Mouse (Mus musculus) liver, embryonic 13.5 days (tissue): ENCODE results near the gene Olfr76. TPM values are rescaled to one million over a fixed set of nuclear protein-coding genes. Genes with fewer than 3 reads are reported as not detected.
"Not testable (repeated sequence)": the region's sequence is repeated elsewhere in the genome, so short reads cannot be mapped to it uniquely, and the experiment has no call there.

ENCODE experiments used
- ATAC-seq: fragments of 200-750 bp; cut with Nextera tagmentation; 2 replicates; pipeline ENCODE4 v1.8.0; 2017; ENCODE audit warnings: low read depth, mild to moderate bottlenecking, moderate number of reproducible peaks, moderate library complexity
- DNase-seq: peaks from one replicate; pipeline ENCODE4 v3.0.0; 2022
- H3K27ac ChIP-seq: fragments of 300-500 bp; sonication (generic); 2 replicates; pipeline ENCODE4 v1.5.1; 2015; ENCODE audit warnings: moderate library complexity, mild to moderate bottlenecking, inconsistent platforms
- H3K27me3 ChIP-seq: fragments of 300-500 bp; sonication (generic); 2 replicates; pipeline ENCODE4 v1.6.1; 2015; ENCODE audit warnings: mild to moderate bottlenecking, inconsistent platforms
- H3K36me3 ChIP-seq: fragments of 300-500 bp; sonication (generic); 2 replicates; pipeline ENCODE4 v1.6.1; 2015; ENCODE audit warnings: mild to moderate bottlenecking, inconsistent platforms
- H3K4me1 ChIP-seq: fragments of 300-500 bp; sonication (generic); replicated peaks from 2 replicates; pipeline ENCODE4 v1.6.1; 2015; ENCODE audit warnings: inconsistent platforms
- H3K4me2 ChIP-seq: fragments of 300-500 bp; sonication (generic); 2 replicates; pipeline ENCODE4 v1.6.1; 2015; ENCODE audit warnings: inconsistent platforms, mild to moderate bottlenecking, moderate library complexity
- H3K4me3 ChIP-seq: fragments of 300-500 bp; sonication (generic); replicated peaks from 2 replicates; pipeline ENCODE4 v1.5.1; 2015; ENCODE audit warnings: mild to moderate bottlenecking, inconsistent platforms
- H3K9ac ChIP-seq: fragments of 300-500 bp; sonication (generic); 2 replicates; pipeline ENCODE4 v1.6.1; 2015; ENCODE audit warnings: mild to moderate bottlenecking, inconsistent platforms
- H3K9me3 ChIP-seq: fragments of 300-500 bp; sonication (generic); replicated peaks from 2 replicates; pipeline ENCODE4 v1.6.1; 2016; ENCODE audit warnings: inconsistent platforms
- WGBS: fragments of 180-500 bp; shearing (Covaris S2); methylation state at CpG from one replicate; pipeline ENCODE4 v1.1.7; 2015; ENCODE audit not compliant: insufficient replicate concordance; 5-methylcytosine and 5-hydroxymethylcytosine counted together
- polyA plus RNA-seq: library from polyadenylated mRNA; unstranded; fragments of >200 nt; fragmentation: Nextera tagmentation; extraction: Ambion mirVana; gene quantifications from 2 replicates; pipeline ENCODE4 v1.2.1, GENCODE M21; 2015

Gene Olfr76
- polyA plus RNA-seq, 1 experiment from 2014 or later = not detected

- not testable (repeated sequence) for H3K27ac ChIP-seq, H3K36me3 ChIP-seq, H3K9me3 ChIP-seq, H3K4me1 ChIP-seq, ATAC-seq, H3K27me3 ChIP-seq, DNase-seq, H3K9ac ChIP-seq, H3K4me3 ChIP-seq, H3K4me2 ChIP-seq
- WGBS = 65% methylated on average over 1 of the region's 1 CpGs
Measured at GRCm38 (mm10) chr19:12069546-12069945, 53.5 kb downstream of the Olfr76 start.

Other genes with a start within 250 kb of the Olfr76 start
- gene Olfr1419, start 248.1 kb downstream of the Olfr76 start, polyA plus RNA-seq = not detected in 2 replicates
- gene Olfr1420, start 236.6 kb downstream of the Olfr76 start, polyA plus RNA-seq = not detected in 2 replicates
- 6.2 and 8.1 TPM in 2 replicates for gene Patl1, start 210.8 kb downstream of the Olfr76 start, polyA plus RNA-seq
- gene Osbp, start 157.3 kb downstream of the Olfr76 start, polyA plus RNA-seq = 2.2 and 2.4 TPM in 2 replicates
- gene Olfr1423, start 81.9 kb downstream of the Olfr76 start, polyA plus RNA-seq = 0.03 TPM in 1 of 2 replicates, not detected in the other
- gene Olfr1424, start 60.5 kb downstream of the Olfr76 start, polyA plus RNA-seq = not detected in 2 replicates
- gene Olfr1425, start 45.5 kb downstream of the Olfr76 start, polyA plus RNA-seq = not detected in 2 replicates
- gene Olfr1426, start 31.2 kb downstream of the Olfr76 start, polyA plus RNA-seq = not detected in 2 replicates
- not detected in 2 replicates for gene Olfr1427, start 19.9 kb downstream of the Olfr76 start, polyA plus RNA-seq
- not detected in 2 replicates for gene Olfr1428, start 7.3 kb downstream of the Olfr76 start, polyA plus RNA-seq
- gene Olfr1555-ps1, start 46.9 kb upstream of the Olfr76 start, polyA plus RNA-seq = not detected in 2 replicates
- not detected in 2 replicates for gene Olfr1431, start 77.4 kb upstream of the Olfr76 start, polyA plus RNA-seq
- gene Olfr1432, start 109.4 kb upstream of the Olfr76 start, polyA plus RNA-seq = not detected in 2 replicates
- not detected in 2 replicates for gene Olfr262, start 118.5 kb upstream of the Olfr76 start, polyA plus RNA-seq
- gene Olfr235, start 137.8 kb upstream of the Olfr76 start, polyA plus RNA-seq = not detected in 2 replicates
- not detected in 2 replicates for gene Olfr1434, start 156.7 kb upstream of the Olfr76 start, polyA plus RNA-seq
- gene Olfr1436, start 175.9 kb upstream of the Olfr76 start, polyA plus RNA-seq = not detected in 2 replicates
- not detected in 2 replicates for gene Olfr1437, start 201.9 kb upstream of the Olfr76 start, polyA plus RNA-seq
- not detected in 2 replicates for gene Olfr1438-ps1, start 212.7 kb upstream of the Olfr76 start, polyA plus RNA-seq